Mouse (Mus musculus) midbrain, postnatal 0 days (tissue): Measurements from ENCODE around the gene Cnksr3. TPM values are rescaled to one million over a fixed set of nuclear protein-coding genes. Genes with fewer than 3 reads are reported as not detected.

ENCODE experiments used
- ATAC-seq: fragments of 200-750 bp; cut with Nextera tagmentation; 2 replicates; pipeline ENCODE4 v1.8.0; 2017; ENCODE audit warnings: moderate number of reproducible peaks, mild to moderate bottlenecking, moderate TSS enrichment, moderate library complexity; ENCODE audit not compliant: low FRiP score
- DNase-seq: peaks from one replicate; pipeline ENCODE4 v3.0.0-alpha.2; 2015; ENCODE audit warnings: low spot score
- H3K27ac ChIP-seq: fragments of 300-500 bp; sonication (generic); 2 replicates; pipeline ENCODE4 v1.5.1; 2014; ENCODE audit warnings: low read depth, mild to moderate bottlenecking, low read length, mixed read lengths
- H3K27me3 ChIP-seq: fragments of 300-500 bp; sonication (generic); 2 replicates; pipeline ENCODE4 v1.6.1; 2014; ENCODE audit warnings: low read length, control low read depth, mixed read lengths; ENCODE audit not compliant: insufficient read depth
- H3K36me3 ChIP-seq: fragments of 300-500 bp; sonication (generic); 2 replicates; pipeline ENCODE4 v1.6.1; 2014; ENCODE audit warnings: low read length, control low read depth, mixed read lengths; ENCODE audit not compliant: insufficient read depth
- H3K4me1 ChIP-seq: fragments of 300-500 bp; sonication (generic); 2 replicates; pipeline ENCODE4 v1.6.1; 2014; ENCODE audit warnings: mild to moderate bottlenecking, control low read depth, antibody characterized with exemption, low read length, mixed read lengths; ENCODE audit not compliant: insufficient read depth
- H3K4me2 ChIP-seq: fragments of 300-500 bp; sonication (generic); 2 replicates; pipeline ENCODE4 v1.6.1; 2014; ENCODE audit warnings: low read depth, mild to moderate bottlenecking, low read length, mixed read lengths; ENCODE audit not compliant: poor library complexity, severe bottlenecking
- H3K4me3 ChIP-seq: fragments of 300-500 bp; sonication (generic); 2 replicates; pipeline ENCODE4 v1.5.1; 2014; ENCODE audit warnings: low read depth, mild to moderate bottlenecking, low read length, moderate library complexity
- H3K9ac ChIP-seq: fragments of 300-500 bp; sonication (generic); replicated peaks from 2 replicates; pipeline ENCODE4 v1.6.1; 2014; ENCODE audit warnings: mild to moderate bottlenecking, low read length, moderate library complexity, mixed read lengths; ENCODE audit not compliant: poor library complexity, severe bottlenecking
- H3K9me3 ChIP-seq: fragments of 300-500 bp; sonication (generic); 2 replicates; pipeline ENCODE4 v1.6.1; 2016; ENCODE audit warnings: low read length, control low read depth
- CTCF ChIP-seq: IDR thresholded peaks from 2 replicates; pipeline ENCODE4 v1.5.1; 2016; ENCODE audit warnings: antibody characterized with exemption, mild to moderate bottlenecking
- WGBS: fragments of 180-500 bp; shearing (Covaris S2); extraction: QIAGEN DNeasy Blood & Tissue Kit; methylation state at CpG from one replicate; pipeline ENCODE4 v1.1.7; 2014; 5-methylcytosine and 5-hydroxymethylcytosine counted together
- polyA plus RNA-seq: library from polyadenylated mRNA; unstranded; fragments of >200 nt; fragmentation: Nextera tagmentation; extraction: Ambion mirVana; gene quantifications from 2 replicates; pipeline ENCODE4 v1.2.1, GENCODE M21; 2015
- total RNA-seq: library from RNA; depleted of rRNA; stranded (reverse); fragments of >200 nt; gene quantifications from 2 replicates; pipeline ENCODE4 v1.2.3, GENCODE M21; 2014; rRNA removed

Cnksr3 gene
- total RNA-seq (2.8 and 4.1 TPM in 2 replicates), polyA plus RNA-seq (1.3 and 1.8 TPM in 2 replicates)

- peak within 1 kb of the TSS; percentile 69 for H3K4me3 ChIP-seq
- no peak for TF ChIP-seq CTCF
These were observed at the start of gene Cnksr3 for GRCm38 (mm10) chr10:7211696-7212482. Gene Cnksr3, minus strand, starts transcription at chr10:7212237.

GRCm38 (mm10) chr10:7260166-7261108 lies 48.4 kb upstream of the Cnksr3 start:
- Histone ChIP-seq H3K4me3 (no peak overlapping the region), H3K27ac (no peak overlapping the region), H3K4me2 (no peak overlapping the region), H3K9me3 (no peaks in the 10 kb centered on the region), H3K36me3 (no peaks in the 10 kb centered on the region), H3K9ac (no peak overlapping the region), H3K4me1 (no peaks in the 10 kb centered on the region), H3K27me3 (no peaks in the 10 kb centered on the region)
- 71% methylated on average over 10 of the region's 10 CpGs for WGBS
- ATAC-seq (no peak), DNase-seq (no peak)
- TF ChIP-seq CTCF = no peak

More at GRCm38 (mm10) chr10:7211696-7212482, at the start of gene Cnksr3:
- H3K27ac ChIP-seq = peak within 1 kb of the TSS; percentile 33
- DNase-seq (peak; percentile 95), ATAC-seq (peak; percentile 91)
- H3K4me2 ChIP-seq = peak within 1 kb of the TSS; percentile 99
- peak within 1 kb of the TSS; percentile 59 for H3K9ac ChIP-seq
- H3K4me1 ChIP-seq = peaks cover 3% of the 10 kb centered on the region; the same call in 1 of the 2 replicates
- WGBS = under 1% methylated on average over 65 of the region's 74 CpGs
- H3K9me3 ChIP-seq = no peaks in the 10 kb centered on the region
- H3K36me3 ChIP-seq = no peaks in the 10 kb centered on the region
- peaks cover 8% of the 10 kb centered on the region; the same call in 1 of the 2 replicates for H3K27me3 ChIP-seq

- Histone ChIP-seq H3K27ac (no peak overlapping the region), H3K4me2 (no peak overlapping the region), H3K27me3 (no peaks in the 10 kb centered on the region), H3K9ac (no peak overlapping the region), H3K36me3 (no peaks in the 10 kb centered on the region), H3K4me3 (no peak overlapping the region), H3K9me3 (no peaks in the 10 kb centered on the region), H3K4me1 (no peaks in the 10 kb centered on the region)
- DNase-seq (no peak), ATAC-seq (no peak)
- no peak for TF ChIP-seq CTCF
- 86% methylated on average over 5 of the region's 5 CpGs for WGBS
These were observed 46.6 kb upstream of the Cnksr3 start for GRCm38 (mm10) chr10:7258607-7259006.

- 89% methylated on average over 2 of the region's 2 CpGs for WGBS
- H3K9me3 ChIP-seq = no peaks in the 10 kb centered on the region
- no peak overlapping the region for H3K27ac ChIP-seq
- H3K27me3 ChIP-seq = no peaks in the 10 kb centered on the region
- no peak overlapping the region for H3K9ac ChIP-seq
- no peaks in the 10 kb centered on the region for H3K36me3 ChIP-seq
- no peaks in the 10 kb centered on the region for H3K4me1 ChIP-seq
- H3K4me3 ChIP-seq = no peak overlapping the region
- H3K4me2 ChIP-seq = no peak overlapping the region
- TF ChIP-seq CTCF = no peak
- ATAC-seq (no peak), DNase-seq (no peak)
These were observed 38.4 kb upstream of the Cnksr3 start for GRCm38 (mm10) chr10:7250455-7250854.

- DNase-seq (no peak), ATAC-seq (no peak)
- H3K4me3 ChIP-seq = no peak overlapping the region
- no peak overlapping the region for H3K9ac ChIP-seq
- no peak overlapping the region for H3K4me2 ChIP-seq
- H3K27me3 ChIP-seq = no peaks in the 10 kb centered on the region
- no peaks in the 10 kb centered on the region for H3K9me3 ChIP-seq
- 29% methylated on average over 3 of the region's 5 CpGs for WGBS
- no peak for TF ChIP-seq CTCF
- no peaks in the 10 kb centered on the region for H3K4me1 ChIP-seq
- H3K27ac ChIP-seq = no peak overlapping the region
- H3K36me3 ChIP-seq = no peaks in the 10 kb centered on the region
These were observed 22.6 kb upstream of the Cnksr3 start for GRCm38 (mm10) chr10:7234601-7235000.
